Mouse (Mus musculus) forebrain, embryonic 12.5 days (tissue): ENCODE measurements at regions not wholly inside any gene's neighbourhood (a gene's known extent, or its start where the extent isn't known, plus 50 kb on each side); places are given as distances from the start of the nearest gene placed in this dataset.

Experiments used
- ATAC-seq: fragments of 200-750 bp; cut with Nextera tagmentation; 2 replicates; pipeline ENCODE4 v1.8.0; 2017; ENCODE audit warnings: moderate TSS enrichment; ENCODE audit not compliant: low FRiP score
- H3K27ac ChIP-seq: fragments of 300-500 bp; sonication (generic); 2 replicates; pipeline ENCODE4 v1.5.1; 2016; ENCODE audit warnings: mild to moderate bottlenecking
- H3K27me3 ChIP-seq: fragments of 300-500 bp; sonication (generic); 2 replicates; pipeline ENCODE4 v1.6.1; 2016; ENCODE audit warnings: mild to moderate bottlenecking
- H3K36me3 ChIP-seq: fragments of 300-500 bp; sonication (generic); replicated peaks from 2 replicates; pipeline ENCODE4 v1.6.1; 2016; ENCODE audit warnings: mild to moderate bottlenecking
- H3K4me1 ChIP-seq: fragments of 300-500 bp; sonication (generic); 2 replicates; pipeline ENCODE4 v1.6.1; 2016
- H3K4me2 ChIP-seq: fragments of 300-500 bp; sonication (generic); 2 replicates; pipeline ENCODE4 v1.6.1; 2016; ENCODE audit warnings: mild to moderate bottlenecking, moderate library complexity
- H3K4me3 ChIP-seq: fragments of 300-500 bp; sonication (generic); replicated peaks from 2 replicates; pipeline ENCODE4 v1.5.1; 2016; ENCODE audit warnings: mild to moderate bottlenecking
- H3K9ac ChIP-seq: fragments of 300-500 bp; sonication (generic); 2 replicates; pipeline ENCODE4 v1.6.1; 2016; ENCODE audit warnings: mild to moderate bottlenecking
- H3K9me3 ChIP-seq: fragments of 300-500 bp; sonication (generic); 2 replicates; pipeline ENCODE4 v1.6.1; 2016
- WGBS: fragments of 180-500 bp; shearing (Covaris S2); methylation state at CpG from one replicate; pipeline ENCODE4 v1.1.7; 2016; 5-methylcytosine and 5-hydroxymethylcytosine counted together

DNA sequence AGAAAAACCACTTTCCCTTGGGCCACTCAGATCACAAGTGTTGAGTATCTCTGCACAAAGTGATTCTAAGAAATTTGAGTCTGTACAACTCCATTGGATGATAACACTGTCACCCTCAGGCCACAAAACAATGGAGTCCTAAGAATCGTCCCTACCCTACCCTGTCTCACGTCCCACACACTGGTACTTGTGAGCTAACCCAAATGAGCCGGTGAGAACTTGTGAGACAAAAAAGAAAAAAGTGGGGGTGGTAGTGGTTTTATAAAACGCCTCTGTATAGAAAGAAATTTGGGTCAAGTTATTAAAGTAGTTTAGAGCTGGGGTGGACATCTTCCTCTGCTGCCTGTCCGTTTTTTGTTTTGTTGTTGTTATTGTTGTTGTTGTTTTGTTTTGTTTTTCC lies 264.8 kb upstream of the 4930412O13Rik start:
- no peak overlapping the region for H3K4me3 ChIP-seq
- no peak for ATAC-seq
- 85% methylated on average over 5 of the region's 5 CpGs for WGBS
- no peak overlapping the region for H3K9ac ChIP-seq
- H3K9me3 ChIP-seq: no peaks in the 10 kb centered on the region
- no peak overlapping the region for H3K27ac ChIP-seq
- peaks cover 6% of the 10 kb centered on the region; the same call in 1 of the 2 replicates for H3K4me1 ChIP-seq
- H3K36me3 ChIP-seq: no peaks in the 10 kb centered on the region
- no peaks in the 10 kb centered on the region for H3K27me3 ChIP-seq
- no peak overlapping the region for H3K4me2 ChIP-seq

DNA sequence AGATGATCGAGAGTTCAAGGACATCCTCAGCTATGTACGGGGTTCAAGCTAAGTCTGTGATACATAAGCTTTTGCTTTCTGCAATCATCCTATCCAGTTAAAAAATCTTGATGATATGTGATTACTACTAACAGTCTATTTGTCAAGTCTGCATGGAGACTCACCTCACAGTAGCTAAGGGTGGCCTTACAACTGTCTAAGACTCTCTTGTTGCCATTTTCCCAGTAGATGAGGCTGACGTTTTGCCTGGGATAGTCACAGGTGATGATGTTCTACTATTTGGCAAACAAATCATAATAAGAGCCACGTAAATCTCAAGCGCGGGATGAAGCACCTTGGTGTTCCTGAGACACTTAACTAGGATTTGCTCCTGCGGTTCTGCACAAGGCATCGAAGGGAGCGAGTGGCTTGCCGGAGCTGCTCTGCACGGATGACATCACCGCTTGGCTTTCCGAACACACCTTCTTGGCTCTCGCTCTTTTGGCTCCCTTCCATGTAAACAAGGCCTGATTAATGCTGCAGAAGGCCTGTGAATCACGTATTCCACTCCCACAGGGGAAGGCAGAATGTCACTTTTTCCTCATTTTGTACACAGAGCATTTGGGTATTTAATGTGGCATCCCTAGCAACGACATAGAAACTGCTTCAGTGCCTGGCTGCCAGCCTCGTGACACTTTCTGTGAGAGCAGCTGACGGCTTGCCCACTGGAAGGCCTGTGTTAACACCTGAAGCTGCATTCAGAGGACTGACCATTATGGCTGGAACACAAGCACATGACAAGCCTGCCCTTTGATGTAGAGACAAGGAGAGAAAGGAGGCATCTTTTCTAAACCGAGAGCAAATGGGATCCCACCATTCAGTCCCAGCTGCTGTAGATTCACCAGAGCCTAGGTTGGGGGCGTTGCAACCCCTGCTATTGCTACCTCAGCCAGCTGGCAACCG lies 260.5 kb upstream of the 4930412O13Rik start:
- H3K27ac ChIP-seq: no peak overlapping the region
- no peaks in the 10 kb centered on the region for H3K36me3 ChIP-seq
- ATAC-seq: peak; percentile 86; the same call in 1 of the 2 replicates
- H3K4me2 ChIP-seq: no peak overlapping the region
- no peaks in the 10 kb centered on the region for H3K9me3 ChIP-seq
- no peak overlapping the region for H3K9ac ChIP-seq
- peaks cover 6% of the 10 kb centered on the region; the same call in 1 of the 2 replicates for H3K4me1 ChIP-seq
- H3K27me3 ChIP-seq: no peaks in the 10 kb centered on the region
- H3K4me3 ChIP-seq: no peak overlapping the region
- WGBS: 77% methylated on average over 21 of the region's 21 CpGs

DNA sequence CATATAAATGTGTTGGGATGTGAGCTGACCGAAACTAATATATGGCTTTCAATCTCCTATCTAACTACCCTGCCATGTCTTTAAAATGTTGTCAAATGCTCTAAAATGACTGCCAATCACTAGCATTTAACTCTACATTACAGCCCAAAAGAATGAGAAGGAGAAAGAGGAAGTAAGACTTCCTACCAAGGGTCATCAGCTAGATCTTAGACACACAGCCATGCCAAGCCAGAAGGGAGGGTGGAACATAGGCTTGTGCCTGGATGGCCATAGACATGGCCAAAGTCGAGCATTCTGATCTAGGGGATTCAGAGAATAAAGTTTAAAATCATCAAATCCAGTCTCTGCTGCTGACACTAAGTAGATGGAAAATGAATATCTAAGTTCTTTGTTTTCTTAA lies 257.4 kb upstream of the 4930412O13Rik start:
- Histone ChIP-seq H3K4me1 (peaks cover 6% of the 10 kb centered on the region; the same call in 1 of the 2 replicates), H3K9me3 (no peaks in the 10 kb centered on the region), H3K9ac (no peak overlapping the region), H3K4me3 (no peak overlapping the region), H3K27ac (no peak overlapping the region), H3K36me3 (no peaks in the 10 kb centered on the region), H3K27me3 (no peaks in the 10 kb centered on the region), H3K4me2 (no peak overlapping the region)
- ATAC-seq: no peak
- 84% methylated on average over 2 of the region's 2 CpGs for WGBS

DNA sequence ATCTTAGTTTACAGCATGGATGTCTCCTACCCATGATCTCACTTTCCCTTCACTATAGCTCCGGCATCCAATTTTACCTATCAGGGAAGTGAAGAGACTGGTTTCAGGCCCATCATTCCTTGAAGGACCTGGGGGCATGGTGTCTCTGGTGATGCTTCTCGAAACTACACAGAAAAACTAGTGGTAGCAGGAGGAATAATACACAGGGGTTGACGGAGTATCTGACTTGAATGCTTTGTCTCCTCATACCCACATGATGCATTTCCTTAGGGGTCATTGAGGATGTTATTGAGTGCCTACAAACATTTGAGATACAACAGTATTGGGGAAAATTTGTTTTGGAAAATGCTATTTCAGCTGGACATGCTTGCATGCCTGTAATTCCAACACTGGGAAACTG lies 253.0 kb upstream of the 4930412O13Rik start:
- Histone ChIP-seq H3K9ac (no peak overlapping the region), H3K4me3 (no peak overlapping the region), H3K4me2 (no peak overlapping the region), H3K27ac (no peak overlapping the region), H3K4me1 (peaks cover 6% of the 10 kb centered on the region), H3K27me3 (no peaks in the 10 kb centered on the region; the same call in 1 of the 2 replicates), H3K36me3 (no peaks in the 10 kb centered on the region), H3K9me3 (no peaks in the 10 kb centered on the region)
- no peak for ATAC-seq
- WGBS: 93% methylated on average over 3 of the region's 3 CpGs

DNA sequence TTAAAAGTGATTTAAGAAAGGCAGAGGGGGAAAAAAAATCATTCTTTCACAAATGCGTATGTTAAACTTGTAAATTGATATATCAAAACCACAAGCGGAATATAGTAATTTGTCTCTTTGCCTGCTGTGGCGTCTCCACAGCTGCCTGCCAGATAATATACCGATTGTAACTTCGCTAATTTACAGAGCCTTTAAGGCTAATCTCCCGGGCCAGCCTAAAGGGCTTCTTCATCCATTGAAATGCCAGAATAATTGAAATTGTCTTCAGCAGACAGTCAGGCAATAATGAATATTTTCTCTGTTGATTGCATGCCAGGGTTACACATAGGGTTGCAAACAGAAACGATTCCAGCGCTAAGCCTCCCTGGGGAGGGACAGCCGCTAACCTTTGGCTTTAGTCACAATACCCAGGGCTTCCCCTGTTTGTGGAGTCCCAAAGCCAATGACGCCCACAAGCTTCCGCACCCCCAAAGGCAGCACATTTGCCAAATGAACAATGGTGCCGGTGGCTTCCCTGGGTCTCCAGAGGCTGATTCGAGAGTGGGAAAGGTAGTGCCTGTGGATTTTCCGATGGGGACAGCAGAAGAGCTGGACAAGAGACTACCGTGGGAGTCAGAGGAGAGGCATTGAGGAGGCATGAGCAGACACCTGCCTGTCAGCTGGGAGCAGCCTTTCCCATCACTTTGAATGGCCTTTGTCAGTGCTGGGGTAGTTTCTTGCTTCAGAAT lies 248.2 kb upstream of the 4930412O13Rik start:
- Histone ChIP-seq H3K4me1 (peaks cover 15% of the 10 kb centered on the region), H3K36me3 (no peaks in the 10 kb centered on the region), H3K27me3 (peaks cover 9% of the 10 kb centered on the region; the same call in 1 of the 2 replicates), H3K9me3 (no peaks in the 10 kb centered on the region), H3K4me3 (no peak overlapping the region), H3K9ac (no peak overlapping the region), H3K27ac (no peak overlapping the region), H3K4me2 (peak overlapping the region; percentile 46)
- ATAC-seq: peak; percentile 47
- 8% methylated on average over 15 of the region's 15 CpGs for WGBS

DNA sequence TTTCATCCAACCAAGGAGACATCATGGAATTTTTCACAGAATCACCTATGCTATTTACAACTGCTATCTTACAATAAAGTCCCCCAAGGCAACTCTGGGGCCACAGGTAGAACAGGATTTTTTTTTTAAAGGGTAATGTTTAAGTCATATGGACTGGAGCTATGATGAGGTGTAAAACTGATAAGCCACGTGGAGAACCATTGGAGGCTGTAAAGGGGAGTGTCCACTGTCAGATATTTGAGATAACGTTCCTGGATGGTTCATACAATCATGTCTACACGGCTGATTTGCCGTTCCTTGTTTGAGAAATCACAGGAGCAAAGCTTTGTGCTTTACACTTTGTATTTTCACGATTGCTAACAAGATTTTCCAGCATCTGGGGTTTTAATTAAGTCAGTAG lies 241.8 kb upstream of the 4930412O13Rik start:
- peaks cover 11% of the 10 kb centered on the region for H3K27me3 ChIP-seq
- no peak overlapping the region for H3K27ac ChIP-seq
- H3K9ac ChIP-seq: no peak overlapping the region
- no peak overlapping the region for H3K4me3 ChIP-seq
- no peak overlapping the region for H3K4me2 ChIP-seq
- H3K9me3 ChIP-seq: no peaks in the 10 kb centered on the region
- H3K36me3 ChIP-seq: no peaks in the 10 kb centered on the region
- H3K4me1 ChIP-seq: peaks cover 3% of the 10 kb centered on the region; the same call in 1 of the 2 replicates
- WGBS: 38% methylated on average over 5 of the region's 5 CpGs
- ATAC-seq: no peak

DNA sequence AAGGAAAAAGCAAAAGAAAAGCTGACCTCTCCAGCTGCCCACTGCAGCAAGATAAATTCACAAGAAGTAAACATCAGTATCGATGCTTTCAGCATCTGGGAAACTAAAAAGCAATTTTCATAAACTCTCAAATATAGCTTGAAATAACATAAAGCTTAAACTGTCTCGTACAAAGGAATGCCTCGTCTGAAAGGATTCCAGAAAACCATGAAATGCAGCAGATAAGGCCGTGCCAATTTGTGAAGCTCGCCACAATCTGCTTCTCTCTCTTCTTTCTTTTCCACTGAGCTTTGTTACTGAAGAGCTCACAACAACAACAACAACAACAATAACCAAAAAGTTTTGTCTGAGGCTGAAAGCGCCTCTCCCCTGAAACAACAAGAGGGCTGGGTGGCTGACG lies 239.4 kb upstream of the 4930412O13Rik start:
- no peak for ATAC-seq
- Histone ChIP-seq H3K36me3 (no peaks in the 10 kb centered on the region), H3K9ac (no peak overlapping the region)

DNA sequence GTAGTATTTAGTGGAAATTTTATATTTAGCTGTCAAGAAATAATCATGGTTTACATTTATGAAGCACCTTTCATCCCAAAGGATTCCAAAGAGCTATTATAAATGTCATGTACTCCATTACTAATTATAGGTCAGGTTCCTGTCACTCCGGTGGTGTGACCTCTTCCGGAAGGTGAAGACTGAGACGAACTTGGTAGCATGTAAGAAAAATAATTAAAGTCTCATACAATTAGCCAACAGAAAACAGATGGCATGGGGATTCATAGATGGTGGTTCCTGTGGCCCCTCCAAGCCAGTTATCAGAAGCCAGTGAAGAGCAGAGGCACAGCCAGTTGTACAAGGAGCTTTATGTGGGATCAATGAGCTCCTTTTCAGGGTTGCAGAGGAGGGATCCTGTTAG lies 238.6 kb upstream of the 4930412O13Rik start:
- Histone ChIP-seq H3K36me3 (no peaks in the 10 kb centered on the region), H3K27me3 (peaks cover 11% of the 10 kb centered on the region), H3K4me2 (no peak overlapping the region), H3K9me3 (no peaks in the 10 kb centered on the region), H3K9ac (no peak overlapping the region), H3K4me1 (peaks cover 8% of the 10 kb centered on the region), H3K4me3 (no peak overlapping the region), H3K27ac (no peak overlapping the region)
- ATAC-seq: no peak
- 68% methylated on average over 3 of the region's 3 CpGs for WGBS

More for the DNA sequence above, 239.4 kb upstream of the 4930412O13Rik start:
- H3K9me3 ChIP-seq: no peaks in the 10 kb centered on the region
- 58% methylated on average over 7 of the region's 7 CpGs for WGBS
- H3K27me3 ChIP-seq: peaks cover 11% of the 10 kb centered on the region
- H3K4me1 ChIP-seq: peaks cover 3% of the 10 kb centered on the region; the same call in 1 of the 2 replicates
- no peak overlapping the region for H3K27ac ChIP-seq
- H3K4me3 ChIP-seq: no peak overlapping the region
- H3K4me2 ChIP-seq: no peak overlapping the region

DNA sequence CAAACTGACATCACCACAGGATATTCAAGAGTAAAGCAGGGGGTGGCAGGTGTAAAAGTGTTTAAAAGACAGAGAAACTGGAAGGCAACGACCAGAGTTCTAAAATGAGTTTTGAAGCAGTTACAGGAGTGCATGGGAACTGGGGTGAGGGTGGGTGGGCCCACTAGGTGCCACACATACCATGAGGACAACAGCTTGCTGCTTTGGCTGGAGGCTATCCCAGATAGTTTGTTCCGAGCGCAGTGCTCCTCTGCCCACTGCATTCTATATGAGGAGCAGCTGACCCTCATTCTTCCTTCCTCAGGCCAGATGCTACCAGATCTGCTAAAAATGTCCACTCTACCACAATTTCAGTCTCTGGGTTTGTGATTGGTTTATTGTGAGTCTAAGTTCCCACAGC lies 234.6 kb upstream of the 4930412O13Rik start:
- H3K36me3 ChIP-seq: no peaks in the 10 kb centered on the region
- peaks cover 5% of the 10 kb centered on the region for H3K4me1 ChIP-seq
- H3K27me3 ChIP-seq: no peaks in the 10 kb centered on the region
- H3K9me3 ChIP-seq: no peaks in the 10 kb centered on the region
- H3K27ac ChIP-seq: no peak overlapping the region
- ATAC-seq: no peak
- H3K4me2 ChIP-seq: no peak overlapping the region
- no peak overlapping the region for H3K4me3 ChIP-seq
- H3K9ac ChIP-seq: no peak overlapping the region
- 65% methylated on average over 3 of the region's 3 CpGs for WGBS

DNA sequence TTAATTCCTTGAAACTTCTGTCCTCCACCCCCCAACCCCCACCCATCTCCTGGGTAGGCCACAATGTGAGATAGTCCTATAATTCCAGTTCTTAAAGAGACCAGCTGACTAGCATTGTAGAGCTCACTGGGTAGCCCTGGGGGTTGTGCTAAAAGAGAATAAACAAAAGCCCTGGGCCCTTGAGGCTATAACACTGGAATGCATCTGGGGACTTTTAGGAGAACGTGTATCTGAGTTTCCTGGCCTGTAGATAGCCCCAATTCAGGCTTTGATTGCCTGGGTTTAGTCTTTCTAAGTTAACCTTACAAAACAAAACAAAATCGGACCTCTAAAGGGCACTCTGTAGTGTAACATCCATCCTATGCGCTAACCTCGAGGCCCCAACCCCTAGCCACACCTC lies 234.1 kb upstream of the 4930412O13Rik start:
- Histone ChIP-seq H3K4me3 (no peak overlapping the region), H3K27me3 (no peaks in the 10 kb centered on the region), H3K4me1 (peaks cover 5% of the 10 kb centered on the region), H3K9ac (no peak overlapping the region), H3K27ac (no peak overlapping the region), H3K9me3 (no peaks in the 10 kb centered on the region), H3K4me2 (no peak overlapping the region), H3K36me3 (no peaks in the 10 kb centered on the region)
- no peak for ATAC-seq
- 13% methylated on average over 4 of the region's 4 CpGs for WGBS

DNA sequence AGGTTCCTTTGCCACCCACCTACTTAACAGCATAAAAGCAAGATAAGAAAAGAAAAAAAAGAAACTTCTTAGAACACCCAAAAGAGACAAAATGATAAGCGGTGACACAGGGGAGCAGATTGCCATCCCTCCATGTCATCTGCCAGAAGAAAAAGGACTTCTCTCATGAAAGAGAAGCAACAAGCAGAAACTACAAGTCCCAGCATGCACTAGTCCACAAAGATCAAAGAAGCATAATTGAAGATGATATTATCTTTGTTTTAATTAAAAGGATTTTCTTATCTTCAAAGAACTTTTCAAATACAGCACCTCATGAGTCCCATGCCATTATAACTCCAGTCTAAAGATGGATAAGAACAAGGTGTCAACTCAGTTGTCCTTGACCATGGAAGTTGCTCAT lies 231.0 kb upstream of the 4930412O13Rik start:
- H3K4me3 ChIP-seq: no peak overlapping the region
- H3K4me1 ChIP-seq: peaks cover 5% of the 10 kb centered on the region
- no peak overlapping the region for H3K9ac ChIP-seq
- H3K27me3 ChIP-seq: no peaks in the 10 kb centered on the region
- no peak overlapping the region for H3K27ac ChIP-seq
- 90% methylated on average over 1 of the region's 1 CpGs for WGBS
- no peaks in the 10 kb centered on the region for H3K36me3 ChIP-seq
- ATAC-seq: no peak
- H3K4me2 ChIP-seq: no peak overlapping the region
- H3K9me3 ChIP-seq: no peaks in the 10 kb centered on the region

DNA sequence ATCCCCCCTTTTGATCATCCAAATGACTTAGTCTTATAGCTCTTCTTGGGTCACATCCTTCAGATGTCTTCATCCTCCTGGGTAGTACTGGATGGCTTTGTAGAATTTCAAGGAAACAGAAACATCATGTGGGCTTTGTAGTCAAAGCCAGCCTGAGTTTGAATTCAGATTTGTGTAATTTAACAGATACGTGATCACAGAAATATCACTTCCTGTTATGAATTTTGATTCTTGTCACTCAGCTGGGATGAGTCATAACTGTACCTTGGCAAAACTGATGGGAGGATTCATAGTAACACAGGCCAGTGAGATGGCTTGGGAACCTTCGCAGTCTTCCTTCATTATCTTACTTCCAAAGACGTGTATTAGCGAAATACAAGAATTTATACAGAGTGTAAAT lies 222.2 kb upstream of the 4930412O13Rik start:
- Histone ChIP-seq H3K4me2 (no peak overlapping the region), H3K27ac (no peak overlapping the region), H3K4me1 (no peaks in the 10 kb centered on the region), H3K9ac (no peak overlapping the region), H3K36me3 (no peaks in the 10 kb centered on the region), H3K27me3 (no peaks in the 10 kb centered on the region), H3K4me3 (no peak overlapping the region), H3K9me3 (no peaks in the 10 kb centered on the region)
- WGBS: 95% methylated on average over 4 of the region's 4 CpGs
- ATAC-seq: no peak
